Mouse (Mus musculus): ENCODE results near the gene Mef2b.

DNA sequence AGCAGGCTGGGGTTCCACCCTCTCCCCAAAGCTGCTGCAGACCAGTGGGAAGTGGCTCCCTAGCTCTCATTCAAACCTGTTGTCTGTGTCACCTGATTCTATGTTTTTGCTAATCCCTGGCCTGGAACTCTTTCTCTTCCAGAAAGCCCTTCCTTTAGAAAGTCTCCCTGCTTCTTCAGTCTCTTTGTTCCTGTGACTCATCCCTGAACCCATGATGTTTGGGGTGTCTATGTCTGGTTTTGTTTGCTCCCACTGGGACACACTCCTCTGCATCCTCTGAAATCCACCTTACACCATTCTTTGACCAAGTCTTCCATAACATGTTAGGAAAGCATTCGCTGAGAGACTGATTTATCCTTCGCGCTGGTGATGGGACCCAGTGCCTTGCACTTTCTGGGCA, 9.4 kb upstream of the Mef2b start:
- no peak for TF ChIP-seq CTCF (IDR thresholded peaks at IDR 0.05)
- no peak for TF ChIP-seq EP300 (IDR thresholded peaks at IDR 0.05)

Measured in lung, postnatal 0 days (tissue).